Mouse (Mus musculus): ENCODE results near the gene Als2.

Als2 gene

DNA sequence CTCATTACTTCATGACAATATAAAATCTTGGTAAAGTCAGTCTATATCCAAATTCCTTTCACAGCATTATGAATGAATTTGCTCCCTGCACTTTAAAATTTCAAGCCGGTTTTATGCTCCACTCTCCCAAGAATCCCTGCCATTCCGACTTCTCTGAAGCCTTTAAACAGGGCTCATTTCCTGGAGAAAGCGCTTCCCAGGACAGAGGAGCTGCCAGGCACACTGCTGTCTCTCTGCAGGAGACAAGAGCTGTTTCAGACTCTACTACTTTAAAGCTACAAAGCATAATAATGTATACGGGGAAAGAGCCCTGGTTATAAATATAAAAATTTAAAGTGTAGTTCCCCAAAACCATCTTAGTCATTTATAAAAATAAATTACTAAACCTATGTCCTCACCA, 7.8 kb downstream of the Als2 start:
- no peak for DNase-seq (ENCODE audit: low read depth, low spot score)
- Histone ChIP-seq H3K36me3 (ENCODE audit: control insufficient read depth, insufficient read depth, low read length, poor library complexity, severe bottlenecking) (no peaks in the 10 kb centered on the region), H3K27me3 (ENCODE audit: control insufficient read depth, insufficient read depth, low read length, poor library complexity, severe bottlenecking) (no peaks in the 10 kb centered on the region)

- no peak for DNase-seq (ENCODE audit: low read depth, low spot score)
- Histone ChIP-seq H3K27me3 (ENCODE audit: control insufficient read depth, insufficient read depth, low read length, poor library complexity, severe bottlenecking) (no peaks in the 10 kb centered on the region), H3K36me3 (ENCODE audit: control insufficient read depth, insufficient read depth, low read length, poor library complexity, severe bottlenecking) (no peaks in the 10 kb centered on the region)
Measured at GRCm38 (mm10) chr1:59228552-59228951, 8.5 kb downstream of the Als2 start.

- no peaks in the 10 kb centered on the region for H3K36me3 ChIP-seq (ENCODE audit: control insufficient read depth, insufficient read depth, low read length, poor library complexity, severe bottlenecking)
- no peaks in the 10 kb centered on the region for H3K27me3 ChIP-seq (ENCODE audit: control insufficient read depth, insufficient read depth, low read length, poor library complexity, severe bottlenecking)
- DNase-seq (ENCODE audit: low read depth, low spot score): no peak
Measured at GRCm38 (mm10) chr1:59222101-59222825, 14.8 kb downstream of the Als2 start.

- DNase-seq (ENCODE audit: low read depth, low spot score): no peak
- Histone ChIP-seq H3K27me3 (ENCODE audit: control insufficient read depth, insufficient read depth, low read length, poor library complexity, severe bottlenecking) (no peaks in the 10 kb centered on the region), H3K36me3 (ENCODE audit: control insufficient read depth, insufficient read depth, low read length, poor library complexity, severe bottlenecking) (no peaks in the 10 kb centered on the region)
Measured at GRCm38 (mm10) chr1:59221591-59221990, 15.4 kb downstream of the Als2 start.

DNA sequence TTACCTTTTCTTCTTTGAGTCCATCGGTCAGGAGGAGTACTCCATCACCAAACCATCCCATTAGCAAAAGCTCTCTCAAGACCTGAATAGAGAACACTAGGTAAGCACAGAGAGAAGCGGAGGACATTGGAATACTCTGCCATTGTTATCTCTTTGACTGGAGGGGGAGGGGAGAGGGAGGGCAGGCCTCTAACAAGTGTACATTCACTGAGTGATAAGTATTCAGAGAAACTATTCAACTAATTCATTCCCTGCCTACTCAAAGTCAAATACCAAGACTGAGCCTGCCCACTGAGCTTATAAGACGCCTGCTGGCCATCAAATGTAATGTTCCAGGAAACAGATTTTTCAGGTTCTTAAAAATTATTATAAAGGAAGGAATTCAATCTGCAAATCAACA, 16.7 kb downstream of the Als2 start:
- Histone ChIP-seq H3K27me3 (ENCODE audit: control insufficient read depth, insufficient read depth, low read length, poor library complexity, severe bottlenecking) (no peaks in the 10 kb centered on the region), H3K36me3 (ENCODE audit: control insufficient read depth, insufficient read depth, low read length, poor library complexity, severe bottlenecking) (no peaks in the 10 kb centered on the region)
- no peak for DNase-seq (ENCODE audit: low read depth, low spot score)

GRCm38 (mm10) chr1:59215446-59215845, 21.6 kb downstream of the Als2 start:
- H3K27me3 ChIP-seq (ENCODE audit: control insufficient read depth, insufficient read depth, low read length, poor library complexity, severe bottlenecking): no peaks in the 10 kb centered on the region

DNA sequence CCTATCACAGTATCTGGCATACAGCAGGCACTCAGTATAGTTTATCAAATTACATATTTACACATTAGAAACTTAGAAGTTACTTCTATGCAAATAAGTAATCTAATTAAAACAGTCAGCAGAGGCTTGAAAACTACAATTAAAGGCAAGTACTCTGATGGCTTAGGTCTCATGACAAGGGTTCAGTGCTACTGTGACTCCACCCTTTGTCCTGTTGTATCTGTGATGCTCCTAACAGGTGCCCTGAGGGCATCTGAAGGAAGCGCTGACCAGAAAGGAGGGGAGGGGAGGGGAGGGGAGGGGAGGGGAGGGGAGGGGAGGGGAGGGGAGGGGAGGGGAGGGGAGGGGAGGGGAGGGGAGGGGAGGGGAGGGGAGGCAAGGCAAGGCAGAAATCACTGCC, 24.1 kb downstream of the Als2 start:
- no peak for DNase-seq (ENCODE audit: low read depth, low spot score)
- no peaks in the 10 kb centered on the region for H3K27me3 ChIP-seq (ENCODE audit: control insufficient read depth, insufficient read depth, low read length, poor library complexity, severe bottlenecking)
- H3K36me3 ChIP-seq (ENCODE audit: control insufficient read depth, insufficient read depth, low read length, poor library complexity, severe bottlenecking): no peaks in the 10 kb centered on the region

More at GRCm38 (mm10) chr1:59215446-59215845, 21.6 kb downstream of the Als2 start:
- H3K36me3 ChIP-seq (ENCODE audit: control insufficient read depth, insufficient read depth, low read length, poor library complexity, severe bottlenecking): no peaks in the 10 kb centered on the region
- DNase-seq (ENCODE audit: low read depth, low spot score): no peak

DNA sequence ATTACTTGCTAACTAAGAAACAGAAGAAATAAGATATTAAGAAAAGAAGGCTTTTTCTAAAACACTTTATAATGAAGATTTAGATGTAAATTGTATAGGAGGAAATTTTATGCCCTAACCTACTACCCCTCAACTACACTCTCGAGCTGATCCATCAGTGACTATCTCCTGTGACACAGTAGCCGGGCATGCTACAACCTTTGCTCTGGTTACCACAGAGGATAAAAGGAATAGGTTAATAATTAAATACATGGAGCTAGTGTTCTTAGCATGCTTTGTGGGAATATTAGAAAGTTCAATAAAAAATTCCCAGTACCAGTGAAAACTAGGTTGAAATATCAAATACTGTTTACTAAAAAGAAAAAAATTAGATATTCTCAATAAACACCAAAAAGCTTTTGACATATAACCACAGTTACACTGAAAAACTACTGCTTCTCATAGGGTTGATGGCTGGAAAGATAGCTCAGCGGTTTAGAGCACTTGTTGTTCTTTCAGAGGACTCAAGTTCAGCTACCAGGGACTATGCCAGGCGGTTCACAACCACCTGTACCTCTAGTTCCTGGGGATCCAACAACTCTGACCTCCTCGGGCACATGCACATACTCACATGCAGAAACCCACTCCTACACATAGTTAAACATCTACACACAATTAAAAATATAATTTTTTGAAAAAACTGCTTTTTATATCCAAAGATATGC, 24.8 kb downstream of the Als2 start:
- H3K36me3 ChIP-seq (ENCODE audit: control insufficient read depth, insufficient read depth, low read length, poor library complexity, severe bottlenecking): no peaks in the 10 kb centered on the region
- no peaks in the 10 kb centered on the region for H3K27me3 ChIP-seq (ENCODE audit: control insufficient read depth, insufficient read depth, low read length, poor library complexity, severe bottlenecking)
- no peak for DNase-seq (ENCODE audit: low read depth, low spot score)

- no peak for DNase-seq (ENCODE audit: low read depth, low spot score)
- H3K27me3 ChIP-seq (ENCODE audit: control insufficient read depth, insufficient read depth, low read length, poor library complexity, severe bottlenecking): no peaks in the 10 kb centered on the region
- no peaks in the 10 kb centered on the region for H3K36me3 ChIP-seq (ENCODE audit: control insufficient read depth, insufficient read depth, low read length, poor library complexity, severe bottlenecking)
Measured at GRCm38 (mm10) chr1:59211651-59212050, 25.4 kb downstream of the Als2 start.

DNA sequence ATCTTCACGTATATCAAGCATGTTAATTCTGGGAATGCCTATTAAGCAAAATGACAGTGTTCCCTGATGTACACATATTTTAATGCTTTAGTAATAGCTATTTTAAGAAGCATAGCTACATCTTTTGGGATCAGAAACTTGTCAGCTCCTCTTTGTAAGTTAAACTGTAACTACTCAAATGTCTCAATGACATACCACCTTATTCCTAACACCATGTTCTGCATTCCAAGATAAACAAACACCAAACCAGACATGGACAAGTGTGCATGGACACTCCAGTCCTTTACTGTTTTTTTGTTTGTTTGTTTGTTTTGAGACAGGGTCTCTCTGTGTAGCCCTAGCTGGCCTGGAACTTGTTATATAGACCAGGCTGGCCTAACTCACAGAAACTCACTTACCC, 28.7 kb downstream of the Als2 start:
- Histone ChIP-seq H3K27me3 (ENCODE audit: control insufficient read depth, insufficient read depth, low read length, poor library complexity, severe bottlenecking) (no peaks in the 10 kb centered on the region), H3K36me3 (ENCODE audit: control insufficient read depth, insufficient read depth, low read length, poor library complexity, severe bottlenecking) (no peaks in the 10 kb centered on the region)
- DNase-seq (ENCODE audit: low read depth, low spot score): no peak

- no peak for DNase-seq (ENCODE audit: low read depth, low spot score)
- H3K27me3 ChIP-seq (ENCODE audit: control insufficient read depth, insufficient read depth, low read length, poor library complexity, severe bottlenecking): no peaks in the 10 kb centered on the region
- peaks cover 4% of the 10 kb centered on the region; the same call in 1 of the 2 replicates for H3K36me3 ChIP-seq (ENCODE audit: control insufficient read depth, insufficient read depth, low read length, poor library complexity, severe bottlenecking)
Measured at GRCm38 (mm10) chr1:59204489-59204888, 32.5 kb downstream of the Als2 start.

GRCm38 (mm10) chr1:59202367-59202766, 34.7 kb downstream of the Als2 start:
- Histone ChIP-seq H3K36me3 (ENCODE audit: control insufficient read depth, insufficient read depth, low read length, poor library complexity, severe bottlenecking) (peaks cover 7% of the 10 kb centered on the region; the same call in 1 of the 2 replicates), H3K27me3 (ENCODE audit: control insufficient read depth, insufficient read depth, low read length, poor library complexity, severe bottlenecking) (no peaks in the 10 kb centered on the region)
- DNase-seq (ENCODE audit: low read depth, low spot score): no peak

- peaks cover 7% of the 10 kb centered on the region; the same call in 1 of the 2 replicates for H3K36me3 ChIP-seq (ENCODE audit: control insufficient read depth, insufficient read depth, low read length, poor library complexity, severe bottlenecking)
- no peaks in the 10 kb centered on the region for H3K27me3 ChIP-seq (ENCODE audit: control insufficient read depth, insufficient read depth, low read length, poor library complexity, severe bottlenecking)
- DNase-seq (ENCODE audit: low read depth, low spot score): no peak
Measured at GRCm38 (mm10) chr1:59201561-59201960, 35.5 kb downstream of the Als2 start.

GRCm38 (mm10) chr1:59200960-59201359, 36.1 kb downstream of the Als2 start:
- DNase-seq (ENCODE audit: low read depth, low spot score): no peak
- H3K36me3 ChIP-seq (ENCODE audit: control insufficient read depth, insufficient read depth, low read length, poor library complexity, severe bottlenecking): peaks cover 9% of the 10 kb centered on the region
- H3K27me3 ChIP-seq (ENCODE audit: control insufficient read depth, insufficient read depth, low read length, poor library complexity, severe bottlenecking): no peaks in the 10 kb centered on the region

DNA sequence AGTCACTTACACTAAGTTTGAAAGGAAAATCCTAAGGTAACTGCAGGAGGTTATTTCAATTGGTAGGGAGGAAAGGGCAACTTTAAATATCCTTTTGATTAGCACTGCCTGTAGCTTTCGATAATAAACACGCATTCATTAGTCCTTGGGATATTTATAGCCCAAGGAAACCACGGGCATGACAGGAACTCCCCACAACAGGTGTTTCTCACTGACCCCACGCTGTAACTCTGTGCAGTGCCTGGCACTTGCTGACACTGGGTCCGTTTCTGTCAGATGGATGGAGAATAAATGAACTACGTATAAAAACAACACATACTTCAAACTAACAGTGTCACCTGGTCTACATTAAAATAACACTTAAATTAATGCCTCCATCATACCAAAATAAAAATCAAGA, 42.1 kb downstream of the Als2 start:
- Histone ChIP-seq H3K27me3 (ENCODE audit: control insufficient read depth, insufficient read depth, low read length, poor library complexity, severe bottlenecking) (no peaks in the 10 kb centered on the region), H3K36me3 (ENCODE audit: control insufficient read depth, insufficient read depth, low read length, poor library complexity, severe bottlenecking) (peaks cover 11% of the 10 kb centered on the region)
- DNase-seq (ENCODE audit: low read depth, low spot score): no peak

Data from splenic B cell, adult 2 months (primary cell).